Mouse (Mus musculus) lung, embryonic 16.5 days (tissue): ENCODE results near the gene Slc38a1. TPM values are rescaled to one million over a fixed set of nuclear protein-coding genes. Genes with fewer than 3 reads are reported as not detected.
A peak's percentile ranks its signal among the peaks of the same experiment; 100 is the strongest.

Experiments
- ATAC-seq: fragments of 200-750 bp; cut with Nextera tagmentation; 2 replicates; pipeline ENCODE4 v1.8.0; 2017; ENCODE audit warnings: low read depth, mild to moderate bottlenecking, moderate library complexity
- H3K27ac ChIP-seq: fragments of 300-500 bp; sonication (generic); 2 replicates; pipeline ENCODE4 v1.5.1; 2014; ENCODE audit warnings: mild to moderate bottlenecking, control low read depth, low read length
- H3K27me3 ChIP-seq: fragments of 300-500 bp; sonication (generic); 2 replicates; pipeline ENCODE4 v1.6.1; 2014; ENCODE audit warnings: low read depth, low read length, mixed read lengths; ENCODE audit not compliant: control insufficient read depth, insufficient read depth
- H3K36me3 ChIP-seq: fragments of 300-500 bp; sonication (generic); 2 replicates; pipeline ENCODE4 v1.6.1; 2014; ENCODE audit warnings: low read length; ENCODE audit not compliant: control insufficient read depth, insufficient read depth
- H3K4me1 ChIP-seq: fragments of 300-500 bp; sonication (generic); replicated peaks from 2 replicates; pipeline ENCODE4 v1.6.1; 2014; ENCODE audit warnings: low read length, mixed read lengths; ENCODE audit not compliant: control insufficient read depth, insufficient read depth
- H3K4me2 ChIP-seq: fragments of 300-500 bp; sonication (generic); 2 replicates; pipeline ENCODE4 v1.6.1; 2014; ENCODE audit warnings: low read depth, low read length, control low read depth
- H3K4me3 ChIP-seq: fragments of 300-500 bp; sonication (generic); 2 replicates; pipeline ENCODE4 v1.5.1; 2014; ENCODE audit warnings: mild to moderate bottlenecking, low read length, control low read depth
- H3K9ac ChIP-seq: fragments of 300-500 bp; sonication (generic); 2 replicates; pipeline ENCODE4 v1.6.1; 2014; ENCODE audit warnings: low read length, control low read depth
- H3K9me3 ChIP-seq: fragments of 300-500 bp; sonication (generic); 2 replicates; pipeline ENCODE4 v1.6.1; 2016; ENCODE audit warnings: low read length; ENCODE audit not compliant: control insufficient read depth
- WGBS: fragments of 180-500 bp; shearing (Covaris S2); extraction: QIAGEN DNeasy Blood & Tissue Kit; methylation state at CpG from one replicate; pipeline ENCODE4 v1.1.7; 2014; 5-methylcytosine and 5-hydroxymethylcytosine counted together
- polyA plus RNA-seq: library from polyadenylated mRNA; unstranded; fragments of >200 nt; fragmentation: Nextera tagmentation; extraction: Ambion mirVana; gene quantifications from 2 replicates; pipeline ENCODE4 v1.2.1, GENCODE M21; 2015

Slc38a1 gene
- polyA plus RNA-seq: 47.5 and 48.8 TPM in 2 replicates

DNA sequence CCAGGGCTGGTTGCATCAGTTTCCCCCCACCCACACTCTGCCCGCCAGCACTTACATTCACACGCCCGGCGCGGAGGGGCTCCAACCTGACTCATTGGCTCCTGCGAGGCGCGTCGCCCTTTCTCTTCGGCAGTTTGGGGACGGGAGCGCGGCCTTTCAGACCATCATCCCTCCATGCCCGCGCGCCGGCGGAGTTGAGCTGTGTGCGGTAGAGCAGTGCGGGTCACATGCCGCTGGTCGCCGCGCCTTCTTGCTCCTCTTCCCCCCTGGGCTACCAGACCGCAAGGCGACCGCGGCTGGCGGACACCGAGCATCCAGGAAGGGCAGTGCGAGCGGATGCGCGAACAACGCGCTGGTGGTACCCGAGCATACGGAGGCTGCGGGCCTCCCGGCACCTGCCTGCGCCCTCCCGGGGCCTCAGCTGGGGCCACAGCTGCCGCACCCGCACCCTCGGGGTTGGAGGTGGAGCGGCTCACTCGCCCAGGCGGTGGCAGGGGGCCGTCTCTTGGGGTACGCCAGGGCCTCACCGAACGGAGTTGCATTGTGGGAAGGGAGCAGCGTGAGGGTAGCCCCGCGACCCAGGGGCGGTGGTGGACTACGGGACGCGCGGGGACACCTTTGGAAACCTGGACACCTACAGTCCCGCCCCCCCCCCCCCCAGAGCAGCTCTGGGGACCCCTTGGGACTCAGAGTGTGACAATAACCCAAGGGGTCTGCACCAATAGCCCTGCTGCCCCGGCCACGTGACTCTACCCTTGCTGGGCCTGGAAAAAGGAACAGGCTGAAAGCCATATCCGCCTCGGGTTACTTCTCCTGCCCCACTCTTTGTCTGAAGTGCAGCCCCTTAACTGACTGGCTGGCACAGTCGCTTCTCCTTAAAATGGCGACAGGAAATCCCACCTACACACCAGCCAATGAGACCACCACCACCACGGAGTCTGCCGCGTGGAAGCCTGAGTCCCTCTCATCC lies at the start of gene Slc38a1:
Gene Slc38a1 (minus strand): TSS at position 478 of the 970 bp plus-strand sequence.
- H3K9ac ChIP-seq: peak within 1 kb of the TSS; percentile 88
- peak within 1 kb of the TSS; percentile 97 for H3K27ac ChIP-seq
- H3K27me3 ChIP-seq: peaks cover 4% of the 10 kb centered on the region; the same call in 1 of the 2 replicates
- H3K9me3 ChIP-seq: no peaks in the 10 kb centered on the region
- H3K4me2 ChIP-seq: peak within 1 kb of the TSS; percentile 98
- under 1% methylated on average over 65 of the region's 70 CpGs for WGBS
- H3K4me3 ChIP-seq: peak within 1 kb of the TSS; percentile 77
- peaks cover 11% of the 10 kb centered on the region; the same call in 1 of the 2 replicates for H3K4me1 ChIP-seq
- peak; percentile 73 for ATAC-seq
- no peaks in the 10 kb centered on the region for H3K36me3 ChIP-seq

DNA sequence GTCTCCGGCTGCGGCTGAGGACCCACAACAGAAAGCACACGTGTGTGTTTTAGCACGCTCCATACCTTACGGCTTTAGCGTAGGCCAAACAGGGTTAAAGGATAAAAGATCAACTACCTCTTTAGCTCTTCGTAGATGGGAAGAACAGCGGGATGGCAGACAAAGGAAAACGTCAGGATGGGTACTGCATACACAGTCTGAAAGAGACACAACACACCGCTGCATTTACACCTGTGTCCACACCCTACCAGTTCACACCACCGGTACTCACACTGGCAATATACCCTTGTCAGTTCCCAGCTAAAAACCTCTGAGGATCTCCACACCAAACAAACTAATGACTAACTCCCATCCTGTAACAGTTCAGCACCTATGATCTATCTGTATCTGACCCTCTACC lies 49.7 kb upstream of the Slc38a1 start:
- no peak for ATAC-seq
- H3K9me3 ChIP-seq: no peaks in the 10 kb centered on the region
- no peak overlapping the region for H3K9ac ChIP-seq
- H3K36me3 ChIP-seq: peaks cover 70% of the 10 kb centered on the region
- 91% methylated on average over 11 of the region's 11 CpGs for WGBS
- peaks cover 24% of the 10 kb centered on the region for H3K4me1 ChIP-seq
- H3K4me3 ChIP-seq: no peak overlapping the region
- H3K27ac ChIP-seq: no peak overlapping the region
- no peak overlapping the region for H3K4me2 ChIP-seq
- H3K27me3 ChIP-seq: no peaks in the 10 kb centered on the region

- no peak overlapping the region for H3K4me3 ChIP-seq
- no peak overlapping the region for H3K4me2 ChIP-seq
- H3K4me1 ChIP-seq: peaks cover 23% of the 10 kb centered on the region
- H3K9me3 ChIP-seq: no peaks in the 10 kb centered on the region
- no peak overlapping the region for H3K27ac ChIP-seq
- ATAC-seq: no peak
- no peak overlapping the region for H3K9ac ChIP-seq
- peaks cover 75% of the 10 kb centered on the region for H3K36me3 ChIP-seq
- WGBS: 90% methylated on average over 15 of the region's 15 CpGs
- H3K27me3 ChIP-seq: no peaks in the 10 kb centered on the region
Measured at GRCm38 (mm10) chr15:96691381-96691780, 48.7 kb upstream of the Slc38a1 start.

GRCm38 (mm10) chr15:96690829-96691228 lies 48.1 kb upstream of the Slc38a1 start:
- Histone ChIP-seq H3K4me1 (peaks cover 17% of the 10 kb centered on the region), H3K27ac (no peak overlapping the region), H3K9ac (no peak overlapping the region), H3K9me3 (no peaks in the 10 kb centered on the region), H3K4me3 (no peak overlapping the region), H3K4me2 (no peak overlapping the region), H3K27me3 (no peaks in the 10 kb centered on the region), H3K36me3 (peaks cover 75% of the 10 kb centered on the region)
- WGBS: 84% methylated on average over 13 of the region's 13 CpGs
- no peak for ATAC-seq

DNA sequence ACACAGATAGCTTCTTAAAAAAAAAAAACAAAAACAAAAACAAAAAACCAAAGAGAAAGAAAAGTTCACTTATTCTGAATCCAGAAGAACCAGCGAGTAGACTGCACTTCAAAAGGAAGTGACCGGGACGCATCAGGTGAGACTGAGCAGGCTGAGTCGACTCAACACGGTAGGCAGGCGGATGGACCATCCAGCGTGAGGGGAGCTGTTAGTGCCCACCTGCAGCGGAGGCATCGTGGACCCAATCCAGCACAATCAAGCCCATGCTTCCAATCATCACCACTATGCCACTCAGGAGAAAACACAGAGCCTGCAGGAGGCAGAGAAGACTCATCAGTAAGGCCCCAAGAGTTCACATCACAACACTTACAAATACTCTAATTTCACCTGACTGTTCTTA lies 47.2 kb upstream of the Slc38a1 start:
- Histone ChIP-seq H3K27me3 (no peaks in the 10 kb centered on the region), H3K4me2 (no peak overlapping the region), H3K4me3 (no peak overlapping the region), H3K36me3 (peaks cover 70% of the 10 kb centered on the region), H3K4me1 (peaks cover 8% of the 10 kb centered on the region), H3K27ac (no peak overlapping the region), H3K9me3 (no peaks in the 10 kb centered on the region), H3K9ac (no peak overlapping the region)
- ATAC-seq: no peak
- 81% methylated on average over 9 of the region's 9 CpGs for WGBS

GRCm38 (mm10) chr15:96688784-96689318 lies 46.1 kb upstream of the Slc38a1 start:
- no peaks in the 10 kb centered on the region for H3K9me3 ChIP-seq
- 80% methylated on average over 12 of the region's 12 CpGs for WGBS
- H3K27ac ChIP-seq: no peak overlapping the region
- no peak for ATAC-seq
- no peaks in the 10 kb centered on the region; the same call in 1 of the 2 replicates for H3K4me1 ChIP-seq
- peaks cover 60% of the 10 kb centered on the region for H3K36me3 ChIP-seq
- no peaks in the 10 kb centered on the region for H3K27me3 ChIP-seq
- H3K9ac ChIP-seq: no peak overlapping the region
- H3K4me2 ChIP-seq: no peak overlapping the region
- no peak overlapping the region for H3K4me3 ChIP-seq

DNA sequence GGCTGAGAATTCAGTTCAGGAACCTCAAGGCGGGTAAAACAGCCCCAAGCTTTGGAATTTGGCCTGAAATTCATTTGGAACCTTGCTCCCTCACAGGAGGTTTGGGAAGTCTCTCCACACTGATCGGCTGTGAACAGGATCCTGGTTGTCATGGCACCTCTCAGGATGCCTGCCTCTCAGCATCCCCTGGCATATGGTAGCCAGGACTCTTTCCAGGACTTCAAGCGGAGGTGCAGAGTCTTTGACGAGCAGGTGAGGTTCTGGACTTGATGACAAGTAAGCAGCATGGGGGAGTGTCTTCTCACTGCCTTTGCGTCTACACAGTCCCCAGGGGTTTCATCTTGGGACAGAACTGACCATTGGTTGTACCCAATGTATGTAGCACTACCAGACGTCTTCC lies 45.3 kb upstream of the Slc38a1 start:
- no peak overlapping the region for H3K4me3 ChIP-seq
- no peak overlapping the region for H3K27ac ChIP-seq
- 81% methylated on average over 6 of the region's 6 CpGs for WGBS
- no peaks in the 10 kb centered on the region for H3K27me3 ChIP-seq
- H3K36me3 ChIP-seq: peaks cover 54% of the 10 kb centered on the region
- H3K4me1 ChIP-seq: no peaks in the 10 kb centered on the region; the same call in 1 of the 2 replicates
- ATAC-seq: no peak
- no peaks in the 10 kb centered on the region for H3K9me3 ChIP-seq
- no peak overlapping the region for H3K9ac ChIP-seq
- H3K4me2 ChIP-seq: no peak overlapping the region

DNA sequence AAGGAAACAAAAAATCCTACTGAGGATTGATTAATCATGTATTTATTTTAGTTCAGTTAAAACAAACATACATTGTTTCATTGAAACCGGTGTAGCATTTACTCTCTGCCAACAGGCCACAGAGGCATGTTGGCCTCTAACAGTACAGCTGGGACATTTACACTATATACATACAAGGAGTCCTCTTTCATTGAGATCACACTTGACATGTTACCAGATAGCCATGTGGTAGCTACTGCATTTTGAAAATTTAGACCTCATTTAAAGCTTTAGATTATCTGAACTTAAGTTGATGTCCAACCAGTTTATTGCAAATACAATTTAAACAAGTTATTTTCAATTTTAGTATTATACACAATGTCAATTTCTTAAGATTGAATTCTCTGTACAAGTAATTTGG lies 44.7 kb upstream of the Slc38a1 start:
- Histone ChIP-seq H3K4me3 (no peak overlapping the region), H3K4me1 (no peaks in the 10 kb centered on the region; the same call in 1 of the 2 replicates), H3K9ac (no peak overlapping the region), H3K36me3 (peaks cover 47% of the 10 kb centered on the region), H3K9me3 (no peaks in the 10 kb centered on the region), H3K27me3 (no peaks in the 10 kb centered on the region), H3K4me2 (no peak overlapping the region), H3K27ac (no peak overlapping the region)
- 19% methylated on average over 1 of the region's 1 CpGs for WGBS
- ATAC-seq: no peak
